ENCODE assay signal across 8 mouse cellular contexts in the genomic region with DNA sequence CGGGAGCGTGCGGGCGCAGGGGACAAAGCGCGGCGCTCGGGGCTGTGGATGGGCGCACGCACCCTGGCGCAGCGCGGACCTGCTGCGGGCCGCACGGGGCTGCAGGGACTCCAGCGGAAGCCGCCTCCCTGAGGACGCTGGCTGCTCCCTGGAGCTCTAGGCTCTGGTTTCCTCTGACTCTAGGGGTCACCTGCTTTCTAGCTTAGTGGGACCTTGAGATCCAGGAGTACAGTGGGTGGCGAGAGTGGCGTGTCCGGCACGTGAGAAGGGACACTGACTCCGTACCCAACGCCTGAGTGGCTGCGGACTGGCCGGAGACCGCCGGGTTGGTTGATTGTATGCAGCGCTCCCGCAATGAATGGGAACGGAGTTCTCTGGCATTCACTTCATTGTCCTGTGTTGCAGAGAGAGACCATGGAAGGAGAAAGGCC. TPM values are rescaled to one million over a fixed set of nuclear protein-coding genes. Genes with fewer than 3 reads are reported as not detected.
DNase-seq lines count a peak whose midpoint lies in the region; ATAC-seq lines count a peak whose summit lies in the region.

No protein-coding gene starts in this region.

- H3K4me2 ChIP-seq in limb, embryonic 11.5 days (ENCODE audit: low read depth, severe bottlenecking), result peak overlapping the region; percentile 96
- peak overlapping the region; percentile 90 for H3K4me2 ChIP-seq in neural tube, embryonic 12.5 days (replicated peaks)

- DNase-seq in Muller cell, postnatal 12 days (ENCODE audit: inconsistent ontology term), result peak; percentile 62
- DNase-seq in forelimb bud, embryonic 11.5 days (ENCODE audit: low read depth, low spot score), result peak; percentile 31
- peak; percentile 64 for DNase-seq in limb, embryonic 11.5 days (ENCODE audit: low spot score)
- no peak for DNase-seq in layer of hippocampus, postnatal 25 days (ENCODE audit: extremely low spot score in 1 of 2, low spot score in 1 of 2)
- no peak for DNase-seq in thymus, postnatal 25 days

- H3K36me3 ChIP-seq in erythroblast, embryonic 14.5 days (ENCODE audit: control insufficient read depth), result no peaks in the 10 kb centered on the region
- no peaks in the 10 kb centered on the region for H3K36me3 ChIP-seq in limb, embryonic 11.5 days (ENCODE audit: control insufficient read depth, insufficient read depth, low read length)
- H3K36me3 ChIP-seq in neural tube, embryonic 12.5 days, result no peaks in the 10 kb centered on the region

- H3K9ac ChIP-seq in limb, embryonic 11.5 days (ENCODE audit: low read length), result peak overlapping the region; percentile 69
- peak overlapping the region; percentile 89 for H3K9ac ChIP-seq in neural tube, embryonic 12.5 days

- no peaks in the 10 kb centered on the region for H3K9me3 ChIP-seq in erythroblast, embryonic 14.5 days (ENCODE audit: control insufficient read depth, low read length)
- no peaks in the 10 kb centered on the region for H3K9me3 ChIP-seq in limb, embryonic 11.5 days (ENCODE audit: control insufficient read depth, low read length)
- no peaks in the 10 kb centered on the region for H3K9me3 ChIP-seq in neural tube, embryonic 12.5 days

- H3K27ac ChIP-seq in limb, embryonic 11.5 days (replicated peaks; ENCODE audit: low read depth, low read length), result no peak overlapping the region
- H3K27ac ChIP-seq in neural tube, embryonic 12.5 days, result peak overlapping the region; percentile 50; the same call in 1 of the 2 replicates

- H3K4me1 ChIP-seq in erythroblast, embryonic 14.5 days (ENCODE audit: control insufficient read depth), result no peaks in the 10 kb centered on the region
- H3K4me1 ChIP-seq in limb, embryonic 11.5 days (ENCODE audit: control insufficient read depth, insufficient read depth, low read length), result peaks cover 12% of the 10 kb centered on the region
- H3K4me1 ChIP-seq in neural tube, embryonic 12.5 days, result peaks cover 53% of the 10 kb centered on the region

- H3K4me3 ChIP-seq in erythroblast, embryonic 14.5 days (replicated peaks), result peak overlapping the region; percentile 51
- H3K4me3 ChIP-seq in limb, embryonic 11.5 days (ENCODE audit: low read depth, low read length), result peak overlapping the region; percentile 72
- peak overlapping the region; percentile 87 for H3K4me3 ChIP-seq in neural tube, embryonic 12.5 days

- peaks cover 24% of the 10 kb centered on the region for H3K27me3 ChIP-seq in erythroblast, embryonic 14.5 days (ENCODE audit: control insufficient read depth)
- H3K27me3 ChIP-seq in limb, embryonic 11.5 days (ENCODE audit: control insufficient read depth, insufficient read depth, low read length), result peaks cover 5% of the 10 kb centered on the region; the same call in 1 of the 2 replicates
- no peaks in the 10 kb centered on the region for H3K27me3 ChIP-seq in neural tube, embryonic 12.5 days (replicated peaks)

- under 1% methylated on average over 23 of the region's 32 CpGs for WGBS in limb, embryonic 11.5 days
- 0% methylated on average over 32 of the region's 32 CpGs for WGBS in neural tube, embryonic 12.5 days

- ATAC-seq in erythroblast, adult 5-6 weeks (replicated peaks; ENCODE audit: low FRiP score, poor library complexity, severe bottlenecking), result no peak
- peak; percentile 53; the same call in 1 of the 2 replicates for ATAC-seq in limb, embryonic 11.5 days (ENCODE audit: insufficient number of reproducible peaks, low FRiP score, low TSS enrichment, low read depth)
- peak; percentile 45 for ATAC-seq in neural tube, embryonic 12.5 days (ENCODE audit: low FRiP score, low read depth)

RNA-seq across cellular contexts. Expression of a gene that starts 0.4 kb away (rescaled TPM):
- not detected in 2 replicates for polyA plus RNA-seq in erythroblast, embryonic 14.5 days (2012)
- total RNA-seq in erythroblast, adult 5-6 weeks (2015; ENCODE audit: low replicate concordance), result not detected in 2 replicates
- not detected in 2 replicates for total RNA-seq in erythroblast, adult 5-6 weeks (2017; ENCODE audit: low replicate concordance)
- polyA plus RNA-seq in limb, embryonic 11.5 days (2014; fragmentation: Nextera tagmentation; extraction: Ambion mirVana), result 4.9 and 5.2 TPM in 2 replicates
- 21.8 and 24.8 TPM in 2 replicates for polyA plus RNA-seq in neural tube, embryonic 12.5 days (2016; fragmentation: Nextera tagmentation; extraction: Ambion mirVana)
- 1 to 10 TPM; 3.1 TPM for total RNA-seq in layer of hippocampus, postnatal 25 days (2021)

Comparison
In these comparisons a context has a peak if more than half of its experiments do, and no peak if none do; other contexts are left out.
1. DNase-seq: peak in Muller cell, postnatal 12 days (single experiment), forelimb bud, embryonic 11.5 days (single experiment) and limb, embryonic 11.5 days (single experiment); none in layer of hippocampus, postnatal 25 days (0 of 2) and thymus, postnatal 25 days (single experiment).
2. Peak in every context shown above with its lines, with median percentiles within 50 percentile points of each other: H3K4me3 ChIP-seq.